Mouse (Mus musculus) myocyte (in vitro differentiated cells): ENCODE measurements at regions not wholly inside any gene's neighbourhood (a gene's known extent, or its start where the extent isn't known, plus 50 kb on each side); places are given as distances from the start of the nearest gene placed in this dataset.

Experiments
- CEBPB ChIP-seq: IDR thresholded peaks from 2 replicates; pipeline ENCODE4 v1.6.1; 2011; ENCODE audit warnings: mild to moderate bottlenecking, moderate library complexity; ENCODE audit not compliant: poor library complexity, insufficient read depth, severe bottlenecking
- E2F4 ChIP-seq: IDR thresholded peaks from one replicate; pipeline ENCODE4 v1.6.1; 2011; ENCODE audit warnings: mild to moderate bottlenecking, control low read depth, moderate library complexity; ENCODE audit not compliant: insufficient read depth
- MAX ChIP-seq: IDR thresholded peaks from one replicate; pipeline ENCODE4 v1.6.1; 2011; ENCODE audit warnings: low read depth, mild to moderate bottlenecking, control low read depth
- MYOD1 ChIP-seq, 3 experiments: IDR thresholded peaks; one replicate each; pipeline ENCODE4 v1.6.1; 2011; ENCODE audit warnings: control low read depth in 2 of 3, low read depth in 2 of 3, mild to moderate bottlenecking in 2 of 3, moderate library complexity in 1 of 3; ENCODE audit not compliant: insufficient read length in 2 of 3, control insufficient read depth in 1 of 3
- MYOG ChIP-seq, 3 experiments: IDR thresholded peaks; one replicate each; pipeline ENCODE4 v1.6.1; 2011; ENCODE audit warnings: control low read depth in 2 of 3, low read depth in 2 of 3, mild to moderate bottlenecking in 2 of 3; ENCODE audit not compliant: insufficient read length in 2 of 3, control insufficient read depth in 1 of 3, insufficient read depth in 1 of 3
- POLR2A ChIP-seq: IDR thresholded peaks from one replicate; pipeline ENCODE4 v1.6.1; 2011; ENCODE audit warnings: low read depth, mild to moderate bottlenecking, control low read depth, moderate library complexity; ENCODE audit not compliant: insufficient read length
- POLR2AphosphoS2 ChIP-seq: IDR thresholded peaks from one replicate; pipeline ENCODE4 v1.6.1; 2011; ENCODE audit warnings: low read depth, control low read depth; ENCODE audit not compliant: insufficient read length
- REST ChIP-seq: IDR thresholded peaks from one replicate; pipeline ENCODE4 v1.6.1; 2011; ENCODE audit warnings: mild to moderate bottlenecking, control low read depth, moderate library complexity; ENCODE audit not compliant: insufficient read depth, insufficient read length
- TCF12 ChIP-seq: IDR thresholded peaks from one replicate; pipeline ENCODE4 v1.6.1; 2011; ENCODE audit warnings: mild to moderate bottlenecking, control low read depth; ENCODE audit not compliant: poor library complexity, insufficient read depth, severe bottlenecking
- TCF3 ChIP-seq: IDR thresholded peaks from one replicate; pipeline ENCODE4 v1.6.1; 2011; ENCODE audit warnings: low read depth, control low read depth; ENCODE audit not compliant: insufficient read length
- USF1 ChIP-seq: IDR thresholded peaks from one replicate; pipeline ENCODE4 v1.6.1; 2011; ENCODE audit warnings: low read depth, mild to moderate bottlenecking, control low read depth, moderate library complexity

- TF ChIP-seq POLR2A (no peak), MAX (no peak), CEBPB (no peak), TCF12 (no peak), REST (no peak), USF1 (no peak), MYOG (IDR thresholded peaks at IDR 0.05; ENCODE audit: control insufficient read depth in 1 of 3, insufficient read depth in 1 of 3, insufficient read length in 2 of 3, low read depth in 2 of 3) (no peak), TCF3 (no peak), POLR2AphosphoS2 (no peak), E2F4 (no peak), MYOD1 (IDR thresholded peaks at IDR 0.05; ENCODE audit: control insufficient read depth in 1 of 3, insufficient read length in 2 of 3, low read depth in 2 of 3) (peak in 2 of 3 experiments; percentile 21 to 53)
Measured at GRCm38 (mm10) chr13:102132154-102132553, 364.1 kb upstream of the Pik3r1 start.
